Mouse (Mus musculus): ENCODE data around the gene Ccdc27. TPM values are rescaled to one million over a fixed set of nuclear protein-coding genes. Genes with fewer than 3 reads are reported as not detected.

Ccdc27 gene
- total and polyA plus RNA-seq, 3 experiments: not detected

- dilution Hi-C loops (cut with MboI; ENCODE audit: extremely low pct_ligation_motif_present, extremely low pct_unique_long_range_greater_than_20kb, low sequenced_read_pairs): no loop called here
- Histone ChIP-seq H3K4me2 (ENCODE audit: insufficient read depth, low read depth, poor library complexity, severe bottlenecking) (no peak overlapping the region), H3K4me1 (ENCODE audit: control insufficient read depth in 1 of 2, insufficient read depth in 2 of 2) (peaks cover 12 to 36% of the 10 kb centered on the region in 2 experiments), H3K27ac (ENCODE audit: insufficient read depth, low read depth) (no peak overlapping the region), H3K4me3 (replicated peaks in 1 of 3; ENCODE audit: low read depth in 2 of 3, low read length in 2 of 3, poor library complexity in 1 of 3) (no peak overlapping the region), H3K79me2 (replicated peaks; ENCODE audit: control insufficient read depth, extremely low read depth, insufficient read depth, poor library complexity, severe bottlenecking) (no peaks in the 10 kb centered on the region), H3K27me3 (replicated peaks) (no peaks in the 10 kb centered on the region), H3K9me3 (replicated peaks; ENCODE audit: low read length) (peaks cover 12% of the 10 kb centered on the region), H3K9ac (ENCODE audit: insufficient read depth, low read depth) (no peak overlapping the region), H3K36me3 (replicated peaks in 1 of 2; ENCODE audit: control insufficient read depth in 1 of 2, insufficient read depth in 1 of 2, low read length in 1 of 2) (peaks cover 52 to 84% of the 10 kb centered on the region in 2 experiments)
- no peak for TF ChIP-seq TCF12 (IDR thresholded peaks at IDR 0.05; ENCODE audit: low read depth, low read length)
- no peak for TF ChIP-seq NELFE (IDR thresholded peaks at IDR 0.05; ENCODE audit: low read depth, low read length)
- no peak for TF ChIP-seq EP300 (IDR thresholded peaks at IDR 0.05; ENCODE audit: low read length)
- in situ Hi-C loops (cut with MboI; ENCODE audit: low pct_ligation_motif_present, low pct_unique_long_range_greater_than_20kb, low sequenced_read_pairs): no loop called here
- DNase-seq (ENCODE audit: extremely low read depth): no peak
Measured at GRCm38 (mm10) chr4:154086436-154086835, 44.0 kb upstream of the Ccdc27 start.

DNA sequence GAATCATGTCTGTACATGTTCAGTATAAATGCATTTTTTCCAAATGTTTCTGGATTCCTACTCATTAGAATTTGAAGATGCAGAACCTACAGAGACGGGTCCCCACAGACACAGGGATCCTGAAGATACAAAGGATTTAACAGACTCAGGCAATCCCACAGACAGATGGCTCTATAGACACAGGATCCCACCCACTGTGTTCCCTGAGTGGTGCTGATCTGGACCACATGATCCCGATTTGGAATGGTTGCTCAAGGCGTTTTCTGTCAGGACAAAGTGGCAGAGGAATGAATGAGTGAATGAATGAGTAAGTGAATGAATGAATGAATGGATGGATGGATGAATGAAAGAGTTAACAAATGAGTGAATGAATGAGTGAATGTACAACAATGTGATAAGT lies 43.4 kb upstream of the Ccdc27 start:
- in situ Hi-C loops (cut with MboI; ENCODE audit: low pct_ligation_motif_present, low pct_unique_long_range_greater_than_20kb, low sequenced_read_pairs): no loop called here

DNA sequence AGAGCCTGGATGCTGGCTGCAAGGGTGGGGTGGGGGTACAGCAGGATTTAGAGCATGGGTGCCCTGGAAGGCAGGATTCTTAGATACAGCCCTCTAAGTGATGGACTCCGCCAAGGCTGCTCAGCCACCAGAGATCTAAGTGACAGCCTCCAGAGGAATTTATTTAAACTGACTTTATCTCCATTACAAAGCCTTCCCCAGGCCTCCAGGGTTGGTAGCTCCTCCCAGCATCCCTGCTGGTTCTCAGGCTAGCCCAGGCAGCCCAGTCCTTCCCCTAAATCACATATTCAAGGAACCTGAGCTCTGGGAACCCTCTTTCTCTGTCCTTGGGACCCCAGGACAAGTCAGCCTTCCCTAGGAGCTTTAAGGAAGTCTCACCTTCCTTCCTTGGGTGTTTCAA lies 39.5 kb upstream of the Ccdc27 start:
- no peak for DNase-seq (ENCODE audit: extremely low read depth)

More for the DNA sequence above, 43.4 kb upstream of the Ccdc27 start:
- H3K4me2 ChIP-seq (ENCODE audit: insufficient read depth, low read depth, poor library complexity, severe bottlenecking): no peak overlapping the region
- dilution Hi-C loops (cut with MboI; ENCODE audit: extremely low pct_ligation_motif_present, extremely low pct_unique_long_range_greater_than_20kb, low sequenced_read_pairs): no loop called here
- no peak overlapping the region for H3K9ac ChIP-seq (ENCODE audit: insufficient read depth, low read depth)
- no peak for TF ChIP-seq ZNF384 (IDR thresholded peaks at IDR 0.05; ENCODE audit: low read depth, low read length)
- no peak for TF ChIP-seq ELF1 (IDR thresholded peaks at IDR 0.05; ENCODE audit: low read depth, low read length)
- no peak for TF ChIP-seq KAT2A (IDR thresholded peaks at IDR 0.05; ENCODE audit: insufficient replicate concordance, low read length)
- peaks cover 12% of the 10 kb centered on the region for H3K9me3 ChIP-seq (replicated peaks; ENCODE audit: low read length)
- H3K27me3 ChIP-seq (replicated peaks): no peaks in the 10 kb centered on the region
- no peak overlapping the region for H3K27ac ChIP-seq (ENCODE audit: insufficient read depth, low read depth)
- H3K4me3 ChIP-seq (replicated peaks in 1 of 3; ENCODE audit: low read depth in 2 of 3, low read length in 2 of 3, poor library complexity in 1 of 3): no peak overlapping the region
- no peaks in the 10 kb centered on the region for H3K79me2 ChIP-seq (replicated peaks; ENCODE audit: control insufficient read depth, extremely low read depth, insufficient read depth, poor library complexity, severe bottlenecking)
- H3K36me3 ChIP-seq (replicated peaks in 1 of 2; ENCODE audit: control insufficient read depth in 1 of 2, insufficient read depth in 1 of 2, low read length in 1 of 2): peaks cover 58 to 89% of the 10 kb centered on the region in 2 experiments
- H3K4me1 ChIP-seq (ENCODE audit: control insufficient read depth in 1 of 2, insufficient read depth in 2 of 2): peaks cover 9 to 36% of the 10 kb centered on the region in 2 experiments
- no peak for DNase-seq (ENCODE audit: extremely low read depth)

More for the DNA sequence above, 39.5 kb upstream of the Ccdc27 start:
- in situ Hi-C loops (cut with MboI; ENCODE audit: low pct_ligation_motif_present, low pct_unique_long_range_greater_than_20kb, low sequenced_read_pairs): no loop called here
- H3K4me3 ChIP-seq (replicated peaks in 1 of 3; ENCODE audit: low read depth in 2 of 3, low read length in 2 of 3, poor library complexity in 1 of 3): no peak overlapping the region
- dilution Hi-C loops (cut with MboI; ENCODE audit: extremely low pct_ligation_motif_present, extremely low pct_unique_long_range_greater_than_20kb, low sequenced_read_pairs): no loop called here
- no peak for TF ChIP-seq JUND (conservative IDR thresholded peaks at IDR 0.05; ENCODE audit: low read depth, low read length)
- TF ChIP-seq GABPA (IDR thresholded peaks at IDR 0.05; ENCODE audit: insufficient replicate concordance, low read depth, low read length): no peak
- TF ChIP-seq POLR2A (IDR thresholded peaks at IDR 0.05; ENCODE audit: low read depth, low read length): no peak
- TF ChIP-seq MAX (IDR thresholded peaks at IDR 0.05; ENCODE audit: low read length): no peak
- no peak for TF ChIP-seq MEF2A (IDR thresholded peaks at IDR 0.05; ENCODE audit: borderline replicate concordance, low read depth, low read length)
- H3K79me2 ChIP-seq (replicated peaks; ENCODE audit: control insufficient read depth, extremely low read depth, insufficient read depth, poor library complexity, severe bottlenecking): no peaks in the 10 kb centered on the region
- no peak overlapping the region for H3K4me2 ChIP-seq (ENCODE audit: insufficient read depth, low read depth, poor library complexity, severe bottlenecking)
- H3K36me3 ChIP-seq (replicated peaks in 1 of 2; ENCODE audit: control insufficient read depth in 1 of 2, insufficient read depth in 1 of 2, low read length in 1 of 2): peaks cover 75 to 96% of the 10 kb centered on the region in 2 experiments
- H3K27ac ChIP-seq (ENCODE audit: insufficient read depth, low read depth): no peak overlapping the region
- H3K9ac ChIP-seq (ENCODE audit: insufficient read depth, low read depth): no peak overlapping the region
- H3K27me3 ChIP-seq (replicated peaks): no peaks in the 10 kb centered on the region
- peaks cover 12% of the 10 kb centered on the region for H3K9me3 ChIP-seq (replicated peaks; ENCODE audit: low read length)
- H3K4me1 ChIP-seq (ENCODE audit: control insufficient read depth in 1 of 2, insufficient read depth in 2 of 2): peaks cover 7 to 34% of the 10 kb centered on the region in 2 experiments; a peak in 3 of 4 replicates

Data from CH12.LX (cell line).